Mouse (Mus musculus) limb, embryonic 14.5 days (tissue): Measurements from ENCODE around the gene Acsf2. TPM values are rescaled to one million over a fixed set of nuclear protein-coding genes. Genes with fewer than 3 reads are reported as not detected.
A peak's percentile ranks its signal among the peaks of the same experiment; 100 is the strongest.
"Not testable (repeated sequence)": the region's sequence is repeated elsewhere in the genome, so short reads cannot be mapped to it uniquely, and the experiment has no call there.

Experiments used
- ATAC-seq: fragments of 200-750 bp; cut with Nextera tagmentation; 2 replicates; pipeline ENCODE4 v1.8.0; 2017; ENCODE audit warnings: low read depth, moderate number of reproducible peaks, moderate TSS enrichment; ENCODE audit not compliant: low FRiP score
- DNase-seq: peaks from one replicate; pipeline ENCODE4 v3.0.0-alpha.2; 2015; ENCODE audit warnings: low spot score
- H3K27ac ChIP-seq: fragments of 300-500 bp; sonication (generic); replicated peaks from 2 replicates; pipeline ENCODE4 v1.5.1; 2014; ENCODE audit warnings: low read depth, mild to moderate bottlenecking, low read length, moderate library complexity, mixed read lengths
- H3K27me3 ChIP-seq: fragments of 300-500 bp; sonication (generic); 2 replicates; pipeline ENCODE4 v1.6.1; 2014; ENCODE audit warnings: low read length, mixed read lengths; ENCODE audit not compliant: control insufficient read depth, insufficient read depth
- H3K36me3 ChIP-seq: fragments of 300-500 bp; sonication (generic); 2 replicates; pipeline ENCODE4 v1.6.1; 2014; ENCODE audit warnings: mild to moderate bottlenecking, low read length, moderate library complexity, mixed read lengths; ENCODE audit not compliant: control insufficient read depth, insufficient read depth
- H3K4me1 ChIP-seq: fragments of 300-500 bp; sonication (generic); 2 replicates; pipeline ENCODE4 v1.6.1; 2014; ENCODE audit warnings: antibody characterized with exemption, low read length, mixed read lengths; ENCODE audit not compliant: control insufficient read depth, insufficient read depth
- H3K4me2 ChIP-seq: fragments of 300-500 bp; sonication (generic); replicated peaks from 2 replicates; pipeline ENCODE4 v1.6.1; 2014; ENCODE audit warnings: low read depth, mild to moderate bottlenecking, low read length, moderate library complexity; ENCODE audit not compliant: severe bottlenecking
- H3K4me3 ChIP-seq: fragments of 300-500 bp; sonication (generic); replicated peaks from 2 replicates; pipeline ENCODE4 v1.5.1; 2014; ENCODE audit warnings: low read length
- H3K9ac ChIP-seq: fragments of 300-500 bp; sonication (generic); 2 replicates; pipeline ENCODE4 v1.6.1; 2014; ENCODE audit warnings: mild to moderate bottlenecking, low read depth, low read length, moderate library complexity; ENCODE audit not compliant: severe bottlenecking
- H3K9me3 ChIP-seq: fragments of 300-500 bp; sonication (generic); 2 replicates; pipeline ENCODE4 v1.6.1; 2016; ENCODE audit warnings: low read length; ENCODE audit not compliant: control insufficient read depth
- POLR2A ChIP-seq: fragments of 200-500 bp; IDR thresholded peaks from 2 replicates; pipeline ENCODE4 v1.8.0; 2012; ENCODE audit warnings: inconsistent platforms, mild to moderate bottlenecking, moderate library complexity, borderline replicate concordance; ENCODE audit not compliant: insufficient read depth, insufficient read length; ENCODE audit errors: extremely low read depth
- WGBS: fragments of 180-500 bp; shearing (Covaris S2); extraction: QIAGEN DNeasy Blood & Tissue Kit; methylation state at CpG from one replicate; pipeline ENCODE4 v1.1.7; 2014; 5-methylcytosine and 5-hydroxymethylcytosine counted together
- polyA plus RNA-seq, 2 experiments: library from polyadenylated mRNA; depleted of rRNA in 1 of 2; stranded (reverse) in 1 of 2; unstranded in 1 of 2; fragments of >200 nt; fragmentation: Nextera tagmentation in 1 of 2; extraction: Ambion mirVana in 1 of 2; gene quantifications; 2 replicates each; pipeline versions ENCODE4 v1.2.1 to v1.2.3; 2012 to 2014

The Acsf2 gene
- polyA plus RNA-seq (2012; rRNA removed) = 36.3 and 43.2 TPM in 2 replicates
- 9.5 and 10.7 TPM in 2 replicates for polyA plus RNA-seq (2014; fragmentation: Nextera tagmentation; extraction: Ambion mirVana)

DNA sequence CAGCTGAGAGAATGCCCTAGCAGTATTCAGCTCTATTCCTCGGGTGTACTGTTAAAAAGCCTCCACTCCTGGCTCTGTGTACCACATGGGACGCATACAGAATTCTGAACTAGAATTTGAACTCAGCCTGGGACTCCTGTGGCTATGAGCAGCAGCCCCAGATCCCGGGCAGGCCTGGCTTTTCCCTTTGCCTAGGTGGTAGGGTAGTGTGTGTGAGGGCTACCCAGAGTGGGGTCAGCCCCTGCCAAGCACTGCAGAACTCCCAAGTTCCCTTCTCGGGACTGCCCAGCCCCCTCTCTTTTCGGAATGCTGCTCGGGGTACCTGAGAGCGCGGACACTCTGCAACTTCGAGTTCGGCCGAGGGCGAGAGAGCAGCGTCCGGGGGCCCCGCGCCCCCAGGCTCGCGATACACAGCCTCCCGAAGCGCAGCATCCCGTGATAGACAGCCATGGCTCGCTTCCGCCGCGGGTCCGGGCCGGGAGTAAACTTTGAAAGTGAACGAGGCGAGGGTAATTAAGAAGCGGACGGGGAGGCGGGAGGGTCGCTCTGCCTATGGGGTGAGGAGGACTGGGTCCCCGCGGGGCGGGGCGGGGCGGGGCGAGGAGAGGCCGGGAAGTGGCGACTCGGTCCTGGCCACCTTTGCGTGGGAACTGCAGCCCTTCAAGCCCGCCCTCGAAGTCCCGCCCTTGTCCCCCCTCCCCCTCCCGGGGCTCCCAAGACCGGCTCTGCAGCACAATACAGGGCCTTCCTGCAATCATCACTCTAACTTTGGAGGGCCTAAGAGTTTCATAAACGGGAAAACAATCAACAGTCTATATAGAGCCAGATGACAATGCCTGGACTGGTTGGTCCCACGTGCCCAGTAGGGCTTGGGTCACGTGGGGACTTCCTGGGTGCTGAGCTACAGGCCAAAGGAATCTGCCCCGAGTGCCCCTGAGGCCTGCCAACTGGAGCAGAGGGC lies at the start of gene Acsf2:
TSS of gene Acsf2 (minus strand) at position 551 of the 961 bp plus-strand sequence.
- peak within 1 kb of the TSS; percentile 56 for H3K9ac ChIP-seq
- peak within 1 kb of the TSS; percentile 35; the same call in 1 of the 2 replicates for H3K27ac ChIP-seq
- no peaks in the 10 kb centered on the region for H3K9me3 ChIP-seq
- peaks cover 6% of the 10 kb centered on the region for H3K4me1 ChIP-seq
- no peaks in the 10 kb centered on the region for H3K27me3 ChIP-seq
- peak; percentile 91 for ATAC-seq
- TF ChIP-seq POLR2A = 0 out of 2 replicates have a peak, but pooled peaks have one; percentile 25
- DNase-seq = peak; percentile 77
- H3K4me2 ChIP-seq = peak within 1 kb of the TSS; percentile 53
- H3K36me3 ChIP-seq = no peaks in the 10 kb centered on the region; the same call in 1 of the 2 replicates
- peak within 1 kb of the TSS; percentile 36 for H3K4me3 ChIP-seq
- WGBS = 2% methylated on average over 29 of the region's 52 CpGs

DNA sequence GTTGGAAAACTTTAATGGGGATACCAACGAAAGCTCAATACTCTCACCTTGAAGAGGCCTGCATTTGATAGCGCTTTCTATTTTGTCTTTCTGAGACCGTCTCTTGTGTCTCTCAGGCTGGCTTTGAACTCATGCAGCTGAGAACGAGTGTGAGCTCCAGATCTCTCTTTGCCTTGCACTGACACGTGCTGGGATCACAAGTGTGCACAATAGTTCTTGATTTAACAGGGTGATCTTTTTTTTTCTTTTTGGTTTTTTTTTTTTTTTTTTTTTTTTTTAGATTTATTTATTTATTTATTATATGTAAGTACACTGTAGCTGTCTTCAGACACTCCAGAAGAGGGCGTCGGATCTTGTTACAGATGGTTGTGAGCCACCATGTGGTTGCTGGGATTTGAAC lies 49.6 kb upstream of the Acsf2 start:
- not testable (repeated sequence) for H3K4me2 ChIP-seq
- H3K36me3 ChIP-seq = peaks cover 35% of the 10 kb centered on the region

DNA sequence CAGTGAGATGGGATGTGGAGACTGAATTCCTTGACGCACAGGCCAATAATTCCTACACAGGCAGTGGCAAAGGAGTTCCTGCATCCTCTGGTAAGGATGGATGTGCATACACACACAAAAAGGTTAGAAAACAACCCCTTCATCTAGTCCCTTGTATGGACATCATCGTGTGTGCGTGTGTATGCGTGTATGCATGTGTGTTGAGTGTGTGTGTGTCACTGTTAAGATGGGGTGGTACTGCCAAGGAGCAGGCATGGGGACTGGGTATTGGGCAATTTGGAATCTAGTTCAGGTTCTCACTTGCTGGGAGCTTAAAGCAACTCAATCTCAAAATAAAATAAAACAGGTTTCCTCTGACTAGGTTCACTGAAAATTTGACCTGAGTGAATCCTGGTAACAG lies 44.8 kb upstream of the Acsf2 start:
- H3K36me3 ChIP-seq = peaks cover 79% of the 10 kb centered on the region
- no peak for ATAC-seq
- H3K27ac ChIP-seq = no peak overlapping the region

More for the DNA sequence above, 49.6 kb upstream of the Acsf2 start:
- not testable (repeated sequence) for H3K27me3 ChIP-seq, H3K4me3 ChIP-seq, DNase-seq, H3K9ac ChIP-seq, H3K27ac ChIP-seq, H3K9me3 ChIP-seq, ATAC-seq
- peaks cover 12% of the 10 kb centered on the region for H3K4me1 ChIP-seq
- 92% methylated on average over 7 of the region's 7 CpGs for WGBS

DNA sequence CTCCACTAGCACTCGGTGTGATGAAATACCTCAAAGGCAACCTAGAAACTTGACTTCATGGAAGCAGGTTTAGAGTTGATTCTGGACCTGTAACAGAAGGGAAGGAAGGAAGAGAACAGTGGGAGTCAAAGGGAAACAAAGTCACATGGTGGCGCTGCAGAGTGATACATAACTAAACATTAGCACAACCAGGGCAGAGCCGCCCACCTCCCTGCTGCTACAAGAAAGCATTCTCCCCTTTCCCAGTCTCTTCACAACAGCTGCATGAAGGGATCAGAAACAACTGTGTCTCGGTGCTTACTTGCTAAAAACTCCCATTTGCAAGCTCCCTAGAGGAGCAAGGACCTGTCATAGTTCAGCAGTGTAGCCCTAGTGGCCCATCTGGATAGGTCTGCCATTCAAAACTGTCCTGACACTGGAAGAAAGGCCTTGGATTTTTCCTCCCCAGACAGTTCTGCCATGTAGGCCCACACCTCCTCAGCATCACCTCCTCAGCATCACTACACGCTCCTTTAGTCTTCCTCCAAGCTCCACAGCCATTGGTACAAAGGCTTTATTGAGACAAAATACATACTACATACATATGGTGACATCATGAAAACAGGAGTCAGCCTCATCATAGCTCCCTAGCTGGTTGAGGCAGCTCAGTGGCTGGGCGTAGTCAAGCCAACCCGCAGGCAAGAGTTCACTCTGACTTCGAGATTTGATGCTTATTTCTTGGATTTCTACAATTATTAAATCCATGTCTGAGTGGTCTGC lies 43.0 kb upstream of the Acsf2 start:
- 87% methylated on average over 8 of the region's 8 CpGs for WGBS
- DNase-seq = no peak
- peaks cover 83% of the 10 kb centered on the region for H3K36me3 ChIP-seq

More for the DNA sequence above, 44.8 kb upstream of the Acsf2 start:
- Histone ChIP-seq H3K9me3 (no peaks in the 10 kb centered on the region), H3K4me2 (no peak overlapping the region), H3K4me1 (no peaks in the 10 kb centered on the region), H3K9ac (no peak overlapping the region), H3K4me3 (no peak overlapping the region), H3K27me3 (no peaks in the 10 kb centered on the region)
- DNase-seq = no peak
- no peak for TF ChIP-seq POLR2A
- 93% methylated on average over 4 of the region's 4 CpGs for WGBS

DNA sequence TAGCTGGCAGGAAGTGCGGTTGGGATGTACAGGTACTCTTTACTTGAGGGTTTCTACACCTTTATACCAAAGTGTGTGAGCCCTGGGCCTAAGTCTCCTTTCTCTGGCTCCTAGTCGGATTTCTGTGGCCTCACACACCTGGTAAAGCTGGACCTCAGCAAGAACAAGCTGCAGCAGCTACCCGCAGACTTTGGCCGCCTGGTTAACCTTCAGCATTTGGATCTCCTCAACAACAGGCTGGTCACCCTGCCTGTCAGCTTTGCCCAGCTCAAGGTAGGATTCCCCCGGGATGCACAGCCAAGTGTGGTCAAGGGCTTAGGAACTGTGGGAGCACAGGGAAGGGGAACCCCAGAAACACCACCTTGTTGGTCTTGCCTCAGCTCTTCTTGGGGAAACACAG lies 32.8 kb upstream of the Acsf2 start:
- Histone ChIP-seq H3K36me3 (peaks cover 81% of the 10 kb centered on the region), H3K27ac (no peak overlapping the region), H3K27me3 (no peaks in the 10 kb centered on the region), H3K9ac (no peak overlapping the region), H3K4me3 (no peak overlapping the region), H3K9me3 (no peaks in the 10 kb centered on the region), H3K4me1 (peaks cover 10% of the 10 kb centered on the region), H3K4me2 (no peak overlapping the region)
- no peak for DNase-seq
- TF ChIP-seq POLR2A = no peak
- 91% methylated on average over 5 of the region's 5 CpGs for WGBS
- ATAC-seq = no peak

More for the DNA sequence above, 43.0 kb upstream of the Acsf2 start:
- Histone ChIP-seq H3K27me3 (no peaks in the 10 kb centered on the region), H3K4me1 (no peaks in the 10 kb centered on the region), H3K4me3 (no peak overlapping the region), H3K9me3 (no peaks in the 10 kb centered on the region), H3K9ac (no peak overlapping the region), H3K4me2 (no peak overlapping the region), H3K27ac (no peak overlapping the region)
- TF ChIP-seq POLR2A = no peak
- ATAC-seq = no peak
